Mouse (Mus musculus): ENCODE results near the gene Ubox5. TPM values are rescaled to one million over a fixed set of nuclear protein-coding genes. Genes with fewer than 3 reads are reported as not detected.

Gene Ubox5
- total RNA-seq, 2 experiments from 2014 or later = 10.0 to 12.5 TPM

GRCm38 (mm10) chr2:130645198-130645597 is 15.4 kb upstream of the Ubox5 start:
- TF ChIP-seq CTCF (IDR thresholded peaks at IDR 0.05) = no peak
- H3K27ac ChIP-seq = no peak overlapping the region

GRCm38 (mm10) chr2:130642684-130643369 is 13.0 kb upstream of the Ubox5 start, which contains the start of gene Lzts3:
TSS of gene Lzts3 (minus strand) at chr2:130642803.
- peak; percentile 93 to 94 for DNase-seq (ENCODE audit: extremely low spot score in 1 of 2, low spot score in 2 of 2)
- peak within 1 kb of the TSS; percentile 68 for H3K4me3 ChIP-seq
- peak within 1 kb of the TSS; percentile 96 for H3K27ac ChIP-seq
- intact Hi-C loops (cut with DNase I) = loop anchor here (1.0 kb wide), 1 partner anchor 21 kb away; the partner anchor contains the start of gene Ddrgk1
- TF ChIP-seq CTCF (IDR thresholded peaks at IDR 0.05) = no peak

More at GRCm38 (mm10) chr2:130645198-130645597, 15.4 kb upstream of the Ubox5 start:
- no peak for DNase-seq (ENCODE audit: extremely low spot score in 1 of 2, low spot score in 2 of 2)
- H3K4me3 ChIP-seq = no peak overlapping the region
- intact Hi-C loops (cut with DNase I) = no loop called here

- intact Hi-C loops (cut with DNase I) = loop anchor here (1.0 kb wide), 1 partner anchor 22 kb away; the partner anchor contains the start of gene Ddrgk1
- DNase-seq (ENCODE audit: extremely low spot score in 1 of 2, low spot score in 2 of 2) = no peak
- H3K27ac ChIP-seq = peak overlapping the region; percentile 96
- no peak for TF ChIP-seq CTCF (IDR thresholded peaks at IDR 0.05)
- peak overlapping the region; percentile 68 for H3K4me3 ChIP-seq
Measured at GRCm38 (mm10) chr2:130642197-130642660, 12.4 kb upstream of the Ubox5 start.

GRCm38 (mm10) chr2:130641351-130642025 is 11.7 kb upstream of the Ubox5 start:
- Histone ChIP-seq H3K27ac (peak overlapping the region; percentile 96), H3K4me3 (peak overlapping the region; percentile 68)
- TF ChIP-seq CTCF (IDR thresholded peaks at IDR 0.05) = no peak
- intact Hi-C loops (cut with DNase I) = loop anchor here (1.0 kb wide), 1 partner anchor 23 kb away; the partner anchor contains the start of gene Ddrgk1
- DNase-seq (ENCODE audit: extremely low spot score in 1 of 2, low spot score in 2 of 2) = no peak

- no peak for TF ChIP-seq CTCF (IDR thresholded peaks at IDR 0.05)
- Histone ChIP-seq H3K4me3 (peak overlapping the region; percentile 7; the same call in 1 of the 2 replicates), H3K27ac (peak overlapping the region; percentile 53)
- DNase-seq (ENCODE audit: extremely low spot score in 1 of 2, low spot score in 2 of 2) = no peak
- intact Hi-C loops (cut with DNase I) = no loop called here
Measured at GRCm38 (mm10) chr2:130639276-130639675, 9.4 kb upstream of the Ubox5 start.

- no peak for TF ChIP-seq CTCF (IDR thresholded peaks at IDR 0.05)
- Histone ChIP-seq H3K4me3 (no peak overlapping the region; the same call in 1 of the 2 replicates), H3K27ac (peak overlapping the region; percentile 30; the same call in 1 of the 2 replicates)
- no peak for DNase-seq (ENCODE audit: extremely low spot score in 1 of 2, low spot score in 2 of 2)
- intact Hi-C loops (cut with DNase I) = no loop called here
Measured at GRCm38 (mm10) chr2:130638101-130638611, 8.3 kb upstream of the Ubox5 start.

- intact Hi-C loops (cut with DNase I) = no loop called here
- peak in 1 of 2 experiments; percentile 41 for DNase-seq (ENCODE audit: extremely low spot score in 1 of 2, low spot score in 2 of 2)
- H3K4me3 ChIP-seq = no peak overlapping the region
- peak overlapping the region; percentile 73 for H3K27ac ChIP-seq
- TF ChIP-seq CTCF (IDR thresholded peaks at IDR 0.05) = no peak
Measured at GRCm38 (mm10) chr2:130635847-130636246, 6.0 kb upstream of the Ubox5 start.

- peak in 1 of 2 experiments; percentile 43 for DNase-seq (ENCODE audit: extremely low spot score in 1 of 2, low spot score in 2 of 2)
- TF ChIP-seq CTCF (IDR thresholded peaks at IDR 0.05) = no peak
- intact Hi-C loops (cut with DNase I) = no loop called here
- Histone ChIP-seq H3K27ac (peak overlapping the region; percentile 73), H3K4me3 (no peak overlapping the region)
Measured at GRCm38 (mm10) chr2:130634739-130635411, 5.0 kb upstream of the Ubox5 start.

GRCm38 (mm10) chr2:130634006-130634738 is 4.3 kb upstream of the Ubox5 start:
- DNase-seq (ENCODE audit: extremely low spot score in 1 of 2, low spot score in 2 of 2) = no peak
- intact Hi-C loops (cut with DNase I) = no loop called here
- peak overlapping the region; percentile 73 for H3K27ac ChIP-seq
- no peak for TF ChIP-seq CTCF (IDR thresholded peaks at IDR 0.05)
- H3K4me3 ChIP-seq = no peak overlapping the region

GRCm38 (mm10) chr2:130632887-130633675 is 3.2 kb upstream of the Ubox5 start:
- intact Hi-C loops (cut with DNase I) = no loop called here
- TF ChIP-seq CTCF (IDR thresholded peaks at IDR 0.05) = no peak
- no peak for DNase-seq (ENCODE audit: extremely low spot score in 1 of 2, low spot score in 2 of 2)
- H3K4me3 ChIP-seq = no peak overlapping the region
- H3K27ac ChIP-seq = no peak overlapping the region

Data from left cerebral cortex, adult 2 months (tissue).